Mouse (Mus musculus) monocyte, adult 5-6 weeks (primary cell): ENCODE data around the gene Lrig1. TPM values are rescaled to one million over a fixed set of nuclear protein-coding genes. Genes with fewer than 3 reads are reported as not detected.
"Not testable (repeated sequence)": the region's sequence is repeated elsewhere in the genome, so short reads cannot be mapped to it uniquely, and the experiment has no call there.

ENCODE experiments used
- ATAC-seq: fragments of 153-309, 156-312 bp; replicated peaks from 2 replicates; pipeline ENCODE4 v1.8.0; 2017; ENCODE audit warnings: mild to moderate bottlenecking; ENCODE audit not compliant: low TSS enrichment, insufficient number of reproducible peaks, severe bottlenecking, poor library complexity, low FRiP score
- total RNA-seq: library from RNA; stranded (forward); fragments of 200-1000, 200-491, 200-594 nt; gene quantifications from 3 replicates; pipeline ENCODE4 v1.2.3, GENCODE M21; 2017

Lrig1 gene
- total RNA-seq, 1 experiment from 2014 or later: 4.0 TPM

DNA sequence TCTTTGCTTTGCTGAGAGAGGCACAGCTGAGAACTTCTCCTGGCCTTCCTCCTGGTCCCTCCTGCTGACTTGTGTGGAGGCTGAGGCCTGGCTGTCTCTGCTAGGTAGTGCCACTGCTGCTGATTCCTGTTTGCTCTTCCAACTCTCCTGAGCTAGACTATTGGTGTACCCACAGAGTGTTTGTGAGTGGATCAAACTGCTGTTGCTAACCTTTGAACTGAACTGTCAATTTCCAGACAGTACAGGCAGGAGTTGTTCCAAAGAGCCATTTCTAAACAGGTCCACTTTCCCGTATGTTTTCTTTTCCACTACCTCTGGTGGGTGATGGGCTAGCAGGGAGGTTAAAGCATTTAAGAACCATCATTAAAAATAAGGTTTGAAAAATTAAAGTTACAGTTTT is 141.4 kb downstream of the Lrig1 start:
- ATAC-seq: not testable (repeated sequence)

Other genes starting within 250 kb of the Lrig1 start
- 1.6 to 4.7 TPM (median 4.1 TPM) in 3 replicates for gene Slc25a26, start 199.8 kb downstream of the Lrig1 start, total RNA-seq